Mouse (Mus musculus): ENCODE results near the gene Wasf2. TPM values are rescaled to one million over a fixed set of nuclear protein-coding genes. Genes with fewer than 3 reads are reported as not detected.
A peak's percentile ranks its signal among the peaks of the same experiment; 100 is the strongest.

Gene Wasf2
- polyA plus RNA-seq, 1 experiment from 2014 or later: 31.8 TPM

DNA sequence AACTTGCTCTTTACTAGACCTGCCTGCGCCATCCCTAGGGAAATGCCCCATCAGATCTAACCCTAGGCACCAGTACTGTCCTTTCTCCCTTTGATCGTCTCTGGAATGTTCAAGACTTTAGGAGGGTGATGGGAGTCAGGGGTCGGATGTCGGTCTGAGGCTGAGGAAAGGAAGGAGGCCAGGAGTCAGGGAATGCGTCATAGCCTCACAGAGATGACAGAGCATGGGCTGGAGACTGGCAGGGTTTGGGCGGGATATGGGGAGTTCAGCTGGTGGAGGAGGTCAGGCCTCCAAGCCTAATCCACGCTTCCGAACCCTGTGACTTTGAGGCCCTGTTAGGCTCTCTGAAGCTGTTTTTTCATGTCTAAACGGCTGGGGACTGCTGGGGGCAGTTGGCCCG is 83.4 kb downstream of the Wasf2 start:
- H3K4me2 ChIP-seq (replicated peaks): peak overlapping the region; percentile 99
- H3K27me3 ChIP-seq: peaks cover 20% of the 10 kb centered on the region; the same call in 1 of the 2 replicates
- H3K36me3 ChIP-seq: no peaks in the 10 kb centered on the region
- ATAC-seq (replicated peaks): no peak
- no peak overlapping the region for H3K4me3 ChIP-seq
- no peaks in the 10 kb centered on the region for H3K9me3 ChIP-seq
- H3K9ac ChIP-seq (replicated peaks): no peak overlapping the region
- peaks cover 17% of the 10 kb centered on the region for H3K4me1 ChIP-seq
- 10% methylated on average over 10 of the region's 10 CpGs for WGBS
- no peak overlapping the region for H3K27ac ChIP-seq (replicated peaks)

DNA sequence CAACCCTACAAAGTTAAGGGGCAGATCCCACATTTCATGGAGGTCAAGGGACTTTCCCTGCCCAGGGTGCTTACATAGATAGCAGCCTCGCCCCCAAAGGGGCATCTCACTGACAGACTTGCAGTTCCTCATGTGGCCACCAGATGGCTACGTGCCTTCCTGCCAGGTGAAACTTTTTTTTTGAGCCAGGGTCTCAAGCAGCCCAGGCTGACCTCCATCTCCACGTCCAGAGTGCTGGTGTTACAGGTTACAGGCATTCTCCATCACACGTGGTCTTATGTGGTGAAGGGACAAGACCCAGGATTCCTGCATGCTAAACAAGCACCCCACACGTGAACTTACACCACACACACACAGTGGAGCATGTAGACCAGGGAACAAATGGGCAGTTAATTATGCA is 87.3 kb downstream of the Wasf2 start:
- Histone ChIP-seq H3K9ac (replicated peaks) (no peak overlapping the region), H3K27me3 (peaks cover 22% of the 10 kb centered on the region), H3K9me3 (no peaks in the 10 kb centered on the region), H3K4me2 (replicated peaks) (no peak overlapping the region), H3K4me3 (no peak overlapping the region), H3K4me1 (peaks cover 15% of the 10 kb centered on the region), H3K27ac (replicated peaks) (no peak overlapping the region), H3K36me3 (no peaks in the 10 kb centered on the region)
- ATAC-seq (replicated peaks): 0 out of 2 replicates have a peak, but pooled peaks have one; percentile 40
- 1% methylated on average over 5 of the region's 5 CpGs for WGBS

DNA sequence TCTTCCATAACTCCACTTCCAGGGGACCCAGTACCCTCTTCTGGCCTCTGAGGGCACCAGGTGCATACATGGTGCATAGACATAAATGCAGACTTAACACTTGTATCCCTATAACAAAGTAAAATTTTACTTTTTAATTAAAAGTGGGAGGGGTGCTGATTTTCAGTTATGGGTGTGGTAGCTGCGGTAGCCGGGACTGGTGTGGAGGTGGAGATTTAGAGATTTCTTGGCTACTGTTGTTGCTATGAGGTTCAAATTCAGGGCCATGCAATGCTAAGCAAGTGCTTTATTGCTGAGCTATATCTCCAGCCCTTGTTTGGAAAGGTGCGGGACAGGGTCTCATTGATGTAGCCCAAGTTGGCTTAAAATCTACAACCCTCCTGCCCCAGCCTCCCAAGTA is 88.4 kb downstream of the Wasf2 start:
- Histone ChIP-seq H3K9ac (replicated peaks) (no peak overlapping the region), H3K4me2 (replicated peaks) (no peak overlapping the region), H3K27me3 (peaks cover 15% of the 10 kb centered on the region), H3K9me3 (no peaks in the 10 kb centered on the region), H3K4me3 (no peak overlapping the region), H3K4me1 (peaks cover 5% of the 10 kb centered on the region; the same call in 1 of the 2 replicates), H3K27ac (replicated peaks) (no peak overlapping the region), H3K36me3 (no peaks in the 10 kb centered on the region)
- no peak for ATAC-seq (replicated peaks)
- 92% methylated on average over 3 of the region's 3 CpGs for WGBS

DNA sequence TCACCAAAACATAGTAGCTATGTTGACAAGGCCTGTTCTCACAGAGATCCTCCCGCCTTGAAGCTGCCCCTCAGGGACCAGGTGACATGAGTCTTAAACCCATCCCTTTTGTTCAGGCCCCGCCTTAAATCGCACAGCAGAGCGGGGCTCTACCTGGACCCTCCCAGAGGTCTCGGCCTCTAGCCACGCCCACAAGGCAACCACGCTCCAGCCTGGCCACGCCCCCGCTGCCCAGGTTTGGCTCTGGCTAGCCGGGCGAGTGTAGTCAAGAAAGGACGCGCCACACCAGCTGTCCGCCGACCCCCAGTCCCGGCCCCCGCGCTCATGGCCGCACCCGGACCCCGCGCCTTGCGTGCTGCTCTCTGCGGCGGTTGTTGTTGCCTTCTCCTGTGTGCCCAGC is 90.4 kb downstream of the Wasf2 start:
- peaks cover 7% of the 10 kb centered on the region for H3K27me3 ChIP-seq
- no peak for ATAC-seq (replicated peaks)

DNA sequence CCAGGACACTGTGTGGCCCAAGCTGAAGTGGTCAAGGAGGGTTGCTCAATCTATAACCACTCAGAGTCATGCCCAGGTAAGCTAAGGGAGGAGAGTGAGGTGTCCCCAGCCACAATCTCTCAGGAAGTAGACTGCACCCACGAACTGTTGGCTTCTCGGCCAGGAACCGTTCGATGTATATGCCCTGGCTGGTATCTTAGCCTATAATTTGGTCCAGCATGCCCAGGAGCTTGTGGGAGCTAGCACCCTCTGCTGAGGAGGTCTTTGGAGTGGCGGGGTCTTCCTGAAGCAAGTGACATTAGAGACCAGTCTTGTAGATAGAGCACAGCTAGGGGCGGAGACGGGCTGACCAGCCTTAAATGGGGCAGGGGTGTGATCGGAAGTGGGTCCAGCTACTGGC is 91.4 kb downstream of the Wasf2 start:
- no peaks in the 10 kb centered on the region for H3K36me3 ChIP-seq
- H3K27me3 ChIP-seq: peaks cover 7% of the 10 kb centered on the region
- H3K4me3 ChIP-seq: no peak overlapping the region

More for the DNA sequence above, 90.4 kb downstream of the Wasf2 start:
- 2% methylated on average over 25 of the region's 25 CpGs for WGBS
- Histone ChIP-seq H3K9me3 (no peaks in the 10 kb centered on the region), H3K9ac (replicated peaks) (no peak overlapping the region), H3K4me2 (replicated peaks) (peak overlapping the region; percentile 30), H3K4me3 (peak overlapping the region; percentile 21), H3K27ac (replicated peaks) (no peak overlapping the region), H3K36me3 (no peaks in the 10 kb centered on the region), H3K4me1 (peaks cover 5% of the 10 kb centered on the region; the same call in 1 of the 2 replicates)

DNA sequence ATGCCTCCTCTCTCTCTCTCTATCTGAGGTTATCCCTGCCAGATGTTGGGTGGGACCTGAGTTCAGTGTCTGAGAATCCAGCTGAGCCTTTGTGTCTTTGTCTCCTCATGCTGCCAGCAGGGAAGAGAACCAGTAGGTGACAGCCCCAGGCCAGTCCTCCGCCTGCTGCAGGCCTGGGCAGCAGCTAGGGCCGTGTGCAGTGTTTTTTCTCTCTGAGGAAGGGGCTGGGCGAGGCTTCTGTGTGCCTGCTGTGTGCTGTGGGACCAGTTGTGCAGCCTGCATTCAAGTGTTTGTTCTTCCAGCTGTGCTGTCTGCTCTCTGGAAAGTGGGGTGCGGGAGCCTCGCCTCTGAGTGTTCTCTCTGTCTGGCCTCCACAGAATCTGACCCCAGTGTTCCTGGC is 93.6 kb downstream of the Wasf2 start:
- no peaks in the 10 kb centered on the region for H3K9me3 ChIP-seq
- H3K4me1 ChIP-seq: peaks cover 5% of the 10 kb centered on the region; the same call in 1 of the 2 replicates
- peaks cover 7% of the 10 kb centered on the region for H3K27me3 ChIP-seq
- ATAC-seq (replicated peaks): no peak
- H3K27ac ChIP-seq (replicated peaks): no peak overlapping the region
- H3K9ac ChIP-seq (replicated peaks): no peak overlapping the region
- WGBS: 42% methylated on average over 5 of the region's 5 CpGs
- H3K36me3 ChIP-seq: no peaks in the 10 kb centered on the region
- no peak overlapping the region for H3K4me3 ChIP-seq
- H3K4me2 ChIP-seq (replicated peaks): no peak overlapping the region

More for the DNA sequence above, 91.4 kb downstream of the Wasf2 start:
- no peaks in the 10 kb centered on the region for H3K9me3 ChIP-seq
- H3K9ac ChIP-seq (replicated peaks): no peak overlapping the region
- peaks cover 5% of the 10 kb centered on the region; the same call in 1 of the 2 replicates for H3K4me1 ChIP-seq
- 72% methylated on average over 8 of the region's 8 CpGs for WGBS
- H3K27ac ChIP-seq (replicated peaks): no peak overlapping the region
- no peak overlapping the region for H3K4me2 ChIP-seq (replicated peaks)
- no peak for ATAC-seq (replicated peaks)

DNA sequence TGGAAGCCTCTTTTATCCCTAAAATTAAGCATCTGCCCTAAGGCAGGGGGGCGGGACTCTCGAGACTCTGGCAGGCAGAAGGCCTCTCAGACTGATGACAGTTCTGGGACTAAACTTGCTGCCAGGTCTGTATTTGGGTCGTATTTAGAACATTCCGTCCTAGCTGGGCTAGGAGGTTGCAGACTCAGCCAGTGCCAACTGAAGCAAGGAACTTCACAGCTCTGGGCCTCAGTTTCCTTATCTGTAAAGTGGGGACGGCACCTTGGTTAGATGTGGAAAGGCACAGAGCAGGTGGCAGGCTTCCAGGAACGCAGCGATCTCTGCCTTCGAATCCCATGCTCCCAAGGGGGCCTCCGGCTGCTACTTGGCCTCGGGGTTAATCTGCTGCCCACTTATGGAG is 95.8 kb downstream of the Wasf2 start:
- no peak overlapping the region for H3K9ac ChIP-seq (replicated peaks)
- H3K9me3 ChIP-seq: no peaks in the 10 kb centered on the region
- no peaks in the 10 kb centered on the region for H3K36me3 ChIP-seq
- H3K27me3 ChIP-seq: peaks cover 4% of the 10 kb centered on the region
- H3K27ac ChIP-seq (replicated peaks): no peak overlapping the region
- WGBS: 87% methylated on average over 10 of the region's 10 CpGs
- H3K4me1 ChIP-seq: no peaks in the 10 kb centered on the region
- no peak for ATAC-seq (replicated peaks)
- H3K4me3 ChIP-seq: no peak overlapping the region
- H3K4me2 ChIP-seq (replicated peaks): no peak overlapping the region

DNA sequence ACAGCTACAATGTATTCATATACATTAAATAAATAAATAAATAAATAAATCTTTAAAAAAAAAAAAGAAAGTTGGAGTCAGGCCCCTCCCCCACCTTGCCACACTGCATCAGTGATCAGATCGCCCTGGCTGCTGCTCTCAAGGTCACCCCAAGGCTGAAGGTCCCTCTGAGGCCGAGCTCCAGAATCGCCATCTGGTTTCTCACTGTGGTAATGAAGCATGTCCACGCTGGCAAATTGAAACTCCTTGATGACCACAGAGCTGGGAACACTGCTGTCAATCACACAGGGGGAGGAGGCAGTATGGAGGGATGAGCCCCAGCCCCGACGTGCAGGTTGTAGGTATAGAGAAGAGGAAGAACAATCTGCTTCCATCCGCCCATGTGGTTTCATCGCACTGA is 97.3 kb downstream of the Wasf2 start:
- no peak overlapping the region for H3K4me3 ChIP-seq
- no peaks in the 10 kb centered on the region for H3K9me3 ChIP-seq
- no peaks in the 10 kb centered on the region for H3K27me3 ChIP-seq
- no peaks in the 10 kb centered on the region for H3K4me1 ChIP-seq
- no peak overlapping the region for H3K9ac ChIP-seq (replicated peaks)
- H3K27ac ChIP-seq (replicated peaks): no peak overlapping the region
- H3K36me3 ChIP-seq: no peaks in the 10 kb centered on the region
- H3K4me2 ChIP-seq (replicated peaks): no peak overlapping the region
- 78% methylated on average over 8 of the region's 8 CpGs for WGBS
- ATAC-seq (replicated peaks): no peak

DNA sequence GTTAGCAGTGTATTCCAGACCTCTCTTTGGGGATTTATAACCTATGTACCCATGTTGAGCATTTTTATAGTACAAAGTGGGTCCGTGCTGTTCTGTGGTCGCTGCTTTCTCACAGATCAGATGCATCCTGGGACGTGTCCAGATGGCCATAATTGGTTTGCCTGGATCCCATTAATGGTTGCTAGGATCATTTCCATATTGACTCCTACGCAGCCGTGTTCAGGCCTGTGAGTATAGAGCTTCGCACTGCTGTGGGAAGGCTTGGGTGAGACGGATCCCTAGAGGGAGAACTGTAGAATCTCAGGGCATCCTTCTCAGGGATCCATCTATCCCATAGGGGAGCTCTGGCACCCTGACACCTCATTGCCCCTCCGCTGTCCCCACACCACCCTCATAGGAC is 99.3 kb downstream of the Wasf2 start:
- Histone ChIP-seq H3K4me2 (replicated peaks) (no peak overlapping the region), H3K27me3 (no peaks in the 10 kb centered on the region), H3K9ac (replicated peaks) (no peak overlapping the region), H3K9me3 (no peaks in the 10 kb centered on the region), H3K4me3 (no peak overlapping the region), H3K36me3 (no peaks in the 10 kb centered on the region), H3K4me1 (no peaks in the 10 kb centered on the region), H3K27ac (replicated peaks) (no peak overlapping the region)
- ATAC-seq (replicated peaks): no peak
- 72% methylated on average over 8 of the region's 8 CpGs for WGBS

DNA sequence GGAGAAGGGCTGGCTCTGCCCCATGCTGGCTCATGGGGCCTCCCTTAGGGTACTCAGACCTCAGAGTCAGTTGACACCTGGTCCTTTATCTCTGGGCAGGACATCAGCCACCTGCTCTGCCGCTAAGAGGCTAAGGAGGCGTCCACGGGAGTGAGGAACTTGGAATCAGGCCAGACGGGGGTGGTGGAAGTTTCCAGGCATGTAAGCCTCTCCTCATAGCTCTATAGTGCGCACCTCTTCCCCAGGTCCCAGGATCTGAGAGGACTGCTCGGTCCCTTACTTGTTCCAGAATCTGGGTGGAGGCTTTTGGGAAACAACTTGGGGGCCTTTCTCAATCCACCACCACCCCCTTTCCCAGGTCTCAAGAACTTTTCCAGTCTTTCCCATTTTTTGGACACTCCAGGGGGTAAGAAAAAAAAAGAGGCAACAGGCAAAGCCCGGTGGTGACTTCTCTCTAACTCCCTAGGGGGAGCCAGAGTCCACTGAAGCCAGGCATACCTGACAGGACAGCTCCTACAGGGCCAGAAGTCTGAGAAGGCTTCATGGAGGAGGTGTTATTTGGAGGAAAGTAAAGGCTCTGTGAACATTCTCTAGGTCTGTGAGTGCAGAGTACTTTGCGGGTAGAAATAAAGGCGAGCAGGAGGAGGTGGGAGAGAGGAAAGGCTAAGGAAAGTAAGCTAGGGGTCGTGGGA is 103.1 kb downstream of the Wasf2 start:
- Histone ChIP-seq H3K36me3 (no peaks in the 10 kb centered on the region), H3K4me2 (replicated peaks) (no peak overlapping the region), H3K4me1 (no peaks in the 10 kb centered on the region), H3K9ac (replicated peaks) (no peak overlapping the region), H3K27ac (replicated peaks) (no peak overlapping the region), H3K27me3 (no peaks in the 10 kb centered on the region), H3K9me3 (no peaks in the 10 kb centered on the region), H3K4me3 (no peak overlapping the region)
- no peak for ATAC-seq (replicated peaks)
- 33% methylated on average over 10 of the region's 10 CpGs for WGBS

DNA sequence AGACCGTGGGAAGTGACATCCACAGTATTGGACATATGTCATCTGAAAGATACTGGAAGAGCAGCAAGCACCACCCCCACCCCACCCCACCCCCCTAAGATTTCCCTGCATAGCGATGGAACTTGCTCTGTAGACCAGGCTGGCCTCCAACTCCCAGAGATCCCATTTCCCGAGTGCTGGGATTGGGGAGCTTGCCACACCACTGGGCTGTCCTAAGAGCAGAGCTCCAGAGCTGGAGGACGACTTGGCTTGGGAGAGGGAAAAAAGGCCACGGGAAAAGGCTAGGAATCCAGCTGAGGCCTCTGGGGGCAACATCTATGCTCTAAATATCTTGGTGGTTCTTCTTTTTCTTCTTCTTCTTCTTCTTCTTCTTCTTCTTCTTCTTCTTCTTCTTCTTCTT is 104.5 kb downstream of the Wasf2 start:
- Histone ChIP-seq H3K9ac (replicated peaks) (no peak overlapping the region), H3K27me3 (peaks cover 6% of the 10 kb centered on the region; the same call in 1 of the 2 replicates), H3K4me1 (no peaks in the 10 kb centered on the region), H3K27ac (replicated peaks) (no peak overlapping the region), H3K9me3 (no peaks in the 10 kb centered on the region), H3K4me3 (no peak overlapping the region), H3K4me2 (replicated peaks) (no peak overlapping the region), H3K36me3 (no peaks in the 10 kb centered on the region)
- no peak for ATAC-seq (replicated peaks)
- WGBS: 54% methylated on average over 5 of the region's 5 CpGs

DNA sequence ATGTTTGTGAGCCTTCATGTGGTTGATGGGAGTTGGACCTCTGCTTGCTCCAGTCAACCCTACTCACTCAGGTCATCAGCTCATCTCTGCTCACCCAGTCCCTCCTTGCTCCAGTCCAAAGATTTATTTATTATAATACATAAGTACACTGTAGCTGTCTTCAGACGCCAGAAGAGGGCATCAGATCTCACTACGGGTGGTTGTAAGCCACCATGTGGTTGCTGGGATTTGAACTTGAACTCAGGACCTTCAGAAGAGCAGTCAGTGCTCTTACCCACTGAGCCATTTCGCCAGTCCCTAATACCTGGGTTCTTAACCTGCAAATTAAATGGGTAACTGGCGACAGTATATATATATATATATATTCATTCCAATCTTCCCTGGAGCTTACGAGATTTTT is 105.1 kb downstream of the Wasf2 start:
- Histone ChIP-seq H3K27ac (replicated peaks) (no peak overlapping the region), H3K4me2 (replicated peaks) (no peak overlapping the region), H3K36me3 (no peaks in the 10 kb centered on the region), H3K27me3 (peaks cover 12% of the 10 kb centered on the region; the same call in 1 of the 2 replicates), H3K4me3 (no peak overlapping the region), H3K4me1 (no peaks in the 10 kb centered on the region), H3K9me3 (no peaks in the 10 kb centered on the region), H3K9ac (replicated peaks) (no peak overlapping the region)
- ATAC-seq (replicated peaks): no peak
- WGBS: 85% methylated on average over 5 of the region's 5 CpGs

DNA sequence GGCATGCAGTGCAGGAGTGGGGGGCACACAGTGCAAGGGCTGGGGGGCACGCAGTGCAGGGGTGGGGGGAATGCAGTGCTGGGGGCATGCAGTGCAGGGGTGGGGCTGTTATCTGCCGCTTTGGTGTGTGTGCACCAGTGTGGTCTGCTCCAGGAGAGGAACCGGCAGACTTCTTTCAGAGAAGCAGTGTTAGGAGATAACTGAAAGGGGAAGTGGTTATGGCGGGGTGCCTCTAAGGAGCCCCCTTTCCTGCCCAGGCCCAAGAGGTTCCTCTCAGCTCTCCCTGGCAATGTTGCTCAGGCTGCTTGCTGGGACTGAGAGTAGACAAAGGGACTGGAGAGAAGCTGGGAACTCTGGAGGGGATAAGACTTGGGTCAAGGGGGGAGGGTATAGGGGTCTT is 107.6 kb downstream of the Wasf2 start:
- 88% methylated on average over 4 of the region's 4 CpGs for WGBS
- H3K36me3 ChIP-seq: no peaks in the 10 kb centered on the region

More for the DNA sequence above, 107.6 kb downstream of the Wasf2 start:
- peaks cover 36% of the 10 kb centered on the region for H3K27me3 ChIP-seq
- ATAC-seq (replicated peaks): no peak
- H3K27ac ChIP-seq (replicated peaks): no peak overlapping the region
- H3K9me3 ChIP-seq: no peaks in the 10 kb centered on the region
- no peak overlapping the region for H3K4me2 ChIP-seq (replicated peaks)
- no peak overlapping the region for H3K9ac ChIP-seq (replicated peaks)
- no peak overlapping the region for H3K4me3 ChIP-seq
- peaks cover 9% of the 10 kb centered on the region; the same call in 1 of the 2 replicates for H3K4me1 ChIP-seq

Measured in forebrain, embryonic 15.5 days (tissue).